Mouse (Mus musculus) spleen, adult 2 months (tissue): ENCODE data around the gene Rps27. TPM values are rescaled to one million over a fixed set of nuclear protein-coding genes. Genes with fewer than 3 reads are reported as not detected.
"Not testable (repeated sequence)": the region's sequence is repeated elsewhere in the genome, so short reads cannot be mapped to it uniquely, and the experiment has no call there.

Experiments used
- DNase-seq, 2 experiments: peaks; one replicate each; pipeline versions ENCODE4 v3.0.0 to v3.0.0-alpha.2; 2012 to 2021; ENCODE audit warnings: low spot score in 2 of 2, low read depth in 1 of 2
- H3K27ac ChIP-seq: fragments of 200-500 bp; 2 replicates; pipeline ENCODE4 v1.5.1; 2012; ENCODE audit warnings: low read length, inconsistent platforms; ENCODE audit not compliant: insufficient read depth
- H3K27me3 ChIP-seq: fragments of 200-500 bp; 2 replicates; pipeline ENCODE4 v1.6.1; 2012; ENCODE audit warnings: mild to moderate bottlenecking, moderate library complexity, low read length, inconsistent platforms; ENCODE audit not compliant: control insufficient read depth, insufficient read depth
- H3K36me3 ChIP-seq: fragments of 200-500 bp; 2 replicates; pipeline ENCODE4 v1.6.1; 2012; ENCODE audit warnings: mild to moderate bottlenecking, low read length, inconsistent platforms; ENCODE audit not compliant: control insufficient read depth, insufficient read depth
- H3K4me1 ChIP-seq: fragments of 200-500 bp; 2 replicates; pipeline ENCODE4 v1.6.1; 2011; ENCODE audit warnings: inconsistent platforms; ENCODE audit not compliant: control insufficient read depth, insufficient read depth, insufficient read length
- H3K4me3 ChIP-seq: fragments of 200-500 bp; 2 replicates; pipeline ENCODE4 v1.5.1; 2011; ENCODE audit warnings: mild to moderate bottlenecking, inconsistent platforms; ENCODE audit not compliant: insufficient read depth, insufficient read length; ENCODE audit errors: extremely low read depth
- CTCF ChIP-seq: fragments of 200-500 bp; IDR thresholded peaks from 2 replicates; pipeline ENCODE4 v1.5.1; 2011; ENCODE audit warnings: mild to moderate bottlenecking, inconsistent platforms; ENCODE audit not compliant: insufficient read depth, insufficient read length, insufficient replicate concordance; ENCODE audit errors: extremely low read depth
- POLR2A ChIP-seq: fragments of 200-500 bp; IDR thresholded peaks from 2 replicates; pipeline ENCODE4 v1.6.1; 2011; ENCODE audit warnings: low read depth, low read length, inconsistent platforms
- WGBS: fragments of 180-500 bp; shearing (Covaris S2); methylation state at CpG from one replicate; pipeline ENCODE4 v1.1.7; 2018; 5-methylcytosine and 5-hydroxymethylcytosine counted together
- polyA plus RNA-seq: library from polyadenylated mRNA; depleted of rRNA; stranded (reverse); fragments of >200 nt; gene quantifications from 2 replicates; pipeline ENCODE4 v1.2.3, GENCODE M21; 2012

Rps27 gene
- polyA plus RNA-seq, 1 experiment: 1,209 TPM

- DNase-seq: peak; percentile 84 to 95
- Histone ChIP-seq H3K36me3 (peaks cover 19% of the 10 kb centered on the region), H3K4me1 (peaks cover 6% of the 10 kb centered on the region; the same call in 1 of the 2 replicates), H3K27me3 (no peaks in the 10 kb centered on the region), H3K4me3 (peak within 1 kb of the TSS; percentile 87), H3K27ac (peak within 1 kb of the TSS; percentile 92)
- 2% methylated on average over 38 of the region's 40 CpGs for WGBS
- TF ChIP-seq POLR2A (peak; percentile 46; the same call in 1 of the 2 replicates), CTCF (no peak)
These were observed 40.4 kb upstream of the Rps27 start, which contains the start of gene Crtc2 for GRCm38 (mm10) chr3:90253653-90254418. Crtc2 (plus strand) TSS chr3:90254163.

- not testable (repeated sequence) for H3K27me3 ChIP-seq, H3K4me1 ChIP-seq, H3K27ac ChIP-seq, H3K4me3 ChIP-seq, DNase-seq
- WGBS: 65% methylated on average over 1 of the region's 1 CpGs
- H3K36me3 ChIP-seq: peaks cover 15% of the 10 kb centered on the region
These were observed 39.7 kb upstream of the Rps27 start for GRCm38 (mm10) chr3:90253174-90253573.

DNA sequence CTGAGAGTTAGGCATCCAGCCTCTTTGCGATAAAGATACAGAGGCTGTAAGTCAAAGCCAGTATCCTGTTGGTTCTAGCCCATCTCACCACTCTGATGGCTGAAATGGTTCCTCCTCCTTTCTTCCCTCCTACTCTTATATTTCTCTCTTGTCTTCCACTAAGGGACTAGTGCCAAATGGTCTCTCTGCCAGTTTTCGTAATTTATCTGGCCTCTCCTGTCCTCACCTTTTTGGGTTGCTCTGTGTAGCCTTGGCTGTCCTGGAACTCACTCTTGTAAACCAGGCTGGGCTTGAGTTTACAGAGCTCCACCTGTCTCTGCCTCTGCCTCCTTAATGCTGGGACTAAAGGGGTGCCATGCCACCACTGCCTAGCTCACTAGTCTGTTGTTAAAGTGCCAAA, 39.2 kb upstream of the Rps27 start:
- H3K27ac ChIP-seq, H3K4me3 ChIP-seq, H3K4me1 ChIP-seq, DNase-seq, H3K27me3 ChIP-seq: not testable (repeated sequence)
- peaks cover 12% of the 10 kb centered on the region for H3K36me3 ChIP-seq
- 81% methylated on average over 2 of the region's 2 CpGs for WGBS

DNA sequence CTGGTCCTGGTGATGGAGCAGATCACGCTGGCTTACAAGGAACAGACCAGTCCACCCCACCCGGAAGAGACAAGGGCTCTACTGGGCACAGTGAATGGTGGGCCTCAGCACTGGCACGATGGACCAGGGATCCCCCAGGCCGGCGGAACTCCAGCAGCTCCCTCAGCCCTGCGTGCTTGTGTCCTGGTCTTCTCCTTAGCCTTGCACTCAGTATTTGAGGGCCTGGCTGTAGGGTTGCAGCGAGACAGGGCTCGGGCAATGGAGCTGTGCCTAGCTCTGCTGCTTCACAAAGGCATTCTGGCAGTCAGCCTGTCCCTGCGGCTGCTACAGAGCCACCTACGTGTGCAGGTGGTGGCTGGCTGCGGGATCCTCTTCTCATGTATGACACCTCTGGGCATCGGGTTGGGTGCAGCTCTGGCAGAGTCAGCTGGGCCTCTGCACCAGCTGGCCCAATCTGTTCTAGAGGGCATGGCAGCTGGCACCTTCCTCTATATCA, 38.3 kb upstream of the Rps27 start:
- not testable (repeated sequence) for DNase-seq, H3K4me3 ChIP-seq, H3K27ac ChIP-seq, H3K27me3 ChIP-seq, H3K36me3 ChIP-seq
- WGBS: 94% methylated on average over 9 of the region's 12 CpGs
- peaks cover 11% of the 10 kb centered on the region; the same call in 1 of the 2 replicates for H3K4me1 ChIP-seq

DNA sequence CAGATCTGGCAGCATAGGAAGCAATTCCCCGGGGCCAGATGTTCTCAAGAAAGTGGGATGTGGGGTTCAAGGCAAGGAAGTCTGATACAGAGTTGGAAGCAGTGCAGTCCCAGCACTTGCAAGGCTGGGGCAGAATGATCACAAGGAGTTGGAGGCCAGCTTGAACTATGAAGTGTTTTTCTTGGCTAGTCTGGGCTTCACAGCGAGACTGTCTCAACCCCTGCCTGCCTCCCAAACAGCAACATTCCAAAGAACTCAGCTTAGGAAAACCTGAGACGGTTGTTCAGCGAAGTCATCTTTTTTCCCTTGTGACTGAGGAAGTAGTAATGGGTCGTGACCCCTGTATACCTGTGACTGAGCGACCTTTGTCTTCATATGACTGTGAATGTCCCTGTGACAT, 37.3 kb upstream of the Rps27 start:
- TF ChIP-seq CTCF: no peak
- TF ChIP-seq POLR2A: no peak
- 86% methylated on average over 6 of the region's 6 CpGs for WGBS
- Histone ChIP-seq H3K27ac (no peak overlapping the region), H3K4me3 (no peak overlapping the region), H3K27me3 (no peaks in the 10 kb centered on the region), H3K4me1 (peaks cover 9% of the 10 kb centered on the region; the same call in 1 of the 2 replicates), H3K36me3 (peaks cover 7% of the 10 kb centered on the region)
- DNase-seq: no peak

DNA sequence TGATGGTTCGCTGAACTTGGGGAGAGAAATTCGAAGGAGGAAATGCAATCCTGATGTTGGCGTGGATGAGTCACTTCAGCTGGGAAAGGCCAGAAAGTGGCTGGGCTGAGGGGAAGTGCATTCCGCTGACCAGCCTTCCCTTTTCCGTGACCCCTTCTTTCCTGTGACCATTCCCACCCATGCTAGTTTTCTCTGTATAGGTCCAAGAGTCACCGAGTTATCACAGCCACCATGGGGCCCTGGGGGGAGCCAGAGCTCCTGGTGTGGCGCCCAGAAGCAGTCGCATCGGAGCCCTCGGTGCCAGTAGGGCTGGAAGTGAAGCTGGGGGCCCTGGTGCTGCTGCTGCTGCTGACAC, 35.3 kb upstream of the Rps27 start:
- Histone ChIP-seq H3K4me1 (peaks cover 7% of the 10 kb centered on the region), H3K27me3 (no peaks in the 10 kb centered on the region), H3K27ac (peak overlapping the region; percentile 97), H3K36me3 (peaks cover 7% of the 10 kb centered on the region), H3K4me3 (peak overlapping the region; percentile 95)
- WGBS: 4% methylated on average over 10 of the region's 10 CpGs
- peak in 1 of 2 experiments; percentile 27 for DNase-seq
- TF ChIP-seq CTCF (no peak), POLR2A (no peak)

DNA sequence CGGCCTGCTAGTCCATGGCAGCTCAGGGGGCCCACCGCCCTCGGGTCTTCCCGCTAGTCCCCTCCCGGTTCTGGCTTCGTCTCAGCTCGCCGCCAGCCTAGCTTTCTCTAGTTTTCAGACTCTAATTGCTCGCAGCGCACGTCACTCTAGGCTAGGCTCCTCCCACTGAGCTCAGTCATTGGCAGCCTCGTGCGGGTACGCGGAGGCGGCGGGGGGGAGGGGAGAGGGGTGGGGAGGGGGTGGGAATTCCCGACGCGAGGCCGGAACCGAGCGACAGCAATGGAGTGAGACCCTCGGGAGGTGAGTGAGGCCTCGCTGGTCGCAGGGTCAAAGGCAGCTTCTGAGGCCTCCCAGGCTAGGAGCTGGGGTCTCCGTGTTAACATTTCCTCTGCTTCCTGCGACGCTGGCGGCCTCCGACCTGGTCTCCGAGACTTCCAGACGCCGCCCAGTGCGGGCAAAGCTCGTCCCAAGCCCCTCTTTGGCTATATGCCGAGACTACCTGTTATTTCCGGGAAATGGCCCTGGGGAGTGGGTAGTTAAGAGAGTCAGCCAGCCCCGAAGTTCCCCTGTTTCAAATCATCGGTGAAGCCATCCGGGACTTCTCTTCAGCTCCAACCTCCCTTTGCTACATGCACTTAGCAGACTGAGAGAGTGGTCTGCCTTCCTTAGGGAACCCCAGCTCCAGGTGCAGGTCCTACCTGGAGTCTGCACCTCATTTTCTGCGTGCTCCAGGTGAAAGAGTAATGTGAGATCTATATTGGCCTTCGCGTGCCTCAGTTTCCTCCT, 34.7 kb upstream of the Rps27 start, which contains the start of gene Slc39a1:
TSS of gene Slc39a1 (plus strand) at position 213 of the 786 bp plus-strand sequence.
- Histone ChIP-seq H3K4me1 (peaks cover 7% of the 10 kb centered on the region), H3K4me3 (peak within 1 kb of the TSS; percentile 95), H3K36me3 (peaks cover 7% of the 10 kb centered on the region), H3K27ac (peak within 1 kb of the TSS; percentile 97), H3K27me3 (no peaks in the 10 kb centered on the region)
- TF ChIP-seq POLR2A (peak; percentile 66), CTCF (no peak)
- peak; percentile 76 to 91 for DNase-seq
- under 1% methylated on average over 44 of the region's 44 CpGs for WGBS
